Mouse (Mus musculus): ENCODE data around the gene Nup210. TPM values are rescaled to one million over a fixed set of nuclear protein-coding genes. Genes with fewer than 3 reads are reported as not detected.
A peak's percentile ranks its signal among the peaks of the same experiment; 100 is the strongest.

Gene Nup210
- total RNA-seq (2012; rRNA removed) (46.3 and 56.7 TPM in 2 replicates), polyA plus RNA-seq (2012; ENCODE audit: insufficient read depth in 1 of 2, insufficient read length in 2 of 2, low read depth in 1 of 2, low replicate concordance in 2 of 2, missing spikeins in 1 of 2) (100 to 1,000 TPM in 1 of 2 experiments, 10 to 100 TPM in 1; 71.5 to 394 TPM)

- Histone ChIP-seq H3K9ac (ENCODE audit: control insufficient read depth, low read depth, low read length, poor library complexity, severe bottlenecking) (peak within 1 kb of the TSS; percentile 98), H3K27me3 (ENCODE audit: control insufficient read depth in 1 of 2, insufficient read depth in 2 of 2, low read length in 2 of 2) (no peaks in the 10 kb centered on the region), H3K27ac (ENCODE audit: control insufficient read depth, low read depth, low read length) (peak within 1 kb of the TSS; percentile 77), H3K9me3 (replicated peaks; ENCODE audit: insufficient read depth, low read length) (no peaks in the 10 kb centered on the region), H3K4me3 (ENCODE audit: control insufficient read depth in 1 of 2, insufficient read depth in 1 of 2, low read depth in 2 of 2, low read length in 2 of 2) (peak within 1 kb of the TSS; percentile 73 to 76), H3K79me2 (ENCODE audit: control insufficient read depth, insufficient read depth, low read length, poor library complexity) (peaks cover 40% of the 10 kb centered on the region), H3K4me1 (ENCODE audit: control insufficient read depth in 1 of 2, insufficient read depth in 2 of 2, low read length in 2 of 2) (peaks cover 26 to 35% of the 10 kb centered on the region in 2 experiments), H3K36me3 (ENCODE audit: control insufficient read depth in 1 of 2, insufficient read depth in 2 of 2, low read length in 2 of 2) (peaks cover 0 to 41% of the 10 kb centered on the region in 2 experiments; a peak in 2 of 4 replicates)
- peak; percentile 97 for DNase-seq (ENCODE audit: low read depth, low spot score)
- TF ChIP-seq CTCF (IDR thresholded peaks at IDR 0.05 in 2 of 3, conservative IDR thresholded peaks at IDR 0.05 in 1 of 3; ENCODE audit: control insufficient read depth in 1 of 3, insufficient read depth in 1 of 3, low read depth in 2 of 3, low read length in 3 of 3, poor library complexity in 1 of 3, severe bottlenecking in 1 of 3) (peak in 2 of 3 experiments; percentile 52 to 57; a peak in 5 of 6 replicates), BHLHE40 (IDR thresholded peaks at IDR 0.05; ENCODE audit: borderline replicate concordance, low read depth, low read length) (no peak), JUND (IDR thresholded peaks at IDR 0.05; ENCODE audit: low read depth, low read length) (no peak), CHD1 (IDR thresholded peaks at IDR 0.05; ENCODE audit: low read depth, low read length) (no peak), SIN3A (IDR thresholded peaks at IDR 0.05; ENCODE audit: low read length) (peak; percentile 39; the same call in 1 of the 2 replicates), RAD21 (IDR thresholded peaks at IDR 0.05; ENCODE audit: low read depth, low read length) (no peak; the same call in 1 of the 2 replicates), POLR2AphosphoS2 (IDR thresholded peaks at IDR 0.05; ENCODE audit: low read length) (no peak; the same call in 1 of the 2 replicates), MYB (IDR thresholded peaks at IDR 0.05; ENCODE audit: low read depth, low read length) (no peak), MAFK (IDR thresholded peaks at IDR 0.05; ENCODE audit: borderline replicate concordance, low read depth, low read length) (no peak), UBTF (IDR thresholded peaks at IDR 0.05; ENCODE audit: borderline replicate concordance, insufficient read depth, low read depth, low read length) (no peak), ZKSCAN1 (IDR thresholded peaks at IDR 0.05; ENCODE audit: low read depth, low read length) (no peak), HCFC1 (IDR thresholded peaks at IDR 0.05; ENCODE audit: low read depth, low read length) (peak; percentile 32; the same call in 1 of the 2 replicates), MXI1 (IDR thresholded peaks at IDR 0.05; ENCODE audit: low read depth, low read length) (no peak; the same call in none of the 2 replicates), KAT2A (conservative IDR thresholded peaks at IDR 0.05; ENCODE audit: low read depth, low read length) (no peak; the same call in 1 of the 2 replicates), USF1 (IDR thresholded peaks at IDR 0.05; ENCODE audit: low read depth, low read length) (peak; percentile 38; the same call in 1 of the 2 replicates), TBP (IDR thresholded peaks at IDR 0.05; ENCODE audit: low read depth, low read length) (no peak), POLR2A (IDR thresholded peaks at IDR 0.05; ENCODE audit: control insufficient read depth in 1 of 2, insufficient read depth in 1 of 2, low read depth in 1 of 2, low read length in 2 of 2, poor library complexity in 1 of 2) (peak; percentile 64 to 90), ELF1 (IDR thresholded peaks at IDR 0.05; ENCODE audit: low read depth, low read length) (no peak), GABPA (IDR thresholded peaks at IDR 0.05; ENCODE audit: low read depth, low read length) (no peak), MYC (IDR thresholded peaks at IDR 0.05; ENCODE audit: low read depth, low read length) (0 out of 2 replicates have a peak, but pooled peaks have one; percentile 49), CHD2 (IDR thresholded peaks at IDR 0.05; ENCODE audit: low read length) (no peak), GATA1 (IDR thresholded peaks at IDR 0.05; ENCODE audit: low read depth, low read length) (no peak), NELFE (IDR thresholded peaks at IDR 0.05; ENCODE audit: low read depth, low read length) (peak; percentile 73), RCOR1 (IDR thresholded peaks at IDR 0.05; ENCODE audit: low read depth, low read length) (no peak), POLR2AphosphoS5 (IDR thresholded peaks at IDR 0.05; ENCODE audit: borderline replicate concordance, low read depth, low read length) (no peak), TCF12 (IDR thresholded peaks at IDR 0.05; ENCODE audit: low read depth, low read length) (peak; percentile 22; the same call in 1 of the 2 replicates), NRF1 (IDR thresholded peaks at IDR 0.05; ENCODE audit: insufficient read depth, low read depth, low read length, poor library complexity, severe bottlenecking) (peak; percentile 58), E2F4 (IDR thresholded peaks at IDR 0.05; ENCODE audit: borderline replicate concordance, low read depth, low read length) (no peak), MAZ (IDR thresholded peaks at IDR 0.05; ENCODE audit: low read depth, low read length) (peak; percentile 66; the same call in 1 of the 2 replicates), ZNF384 (IDR thresholded peaks at IDR 0.05; ENCODE audit: low read depth, low read length) (no peak), SMC3 (IDR thresholded peaks at IDR 0.05; ENCODE audit: low read depth, low read length) (peak; percentile 11; the same call in 1 of the 2 replicates), TAL1 (IDR thresholded peaks at IDR 0.05; ENCODE audit: low read length) (no peak), ZC3H11A (IDR thresholded peaks at IDR 0.05; ENCODE audit: low read depth, low read length) (no peak), ZMIZ1 (IDR thresholded peaks at IDR 0.05; ENCODE audit: low read depth, low read length) (peak; percentile 79; the same call in 1 of the 2 replicates)
Measured at GRCm38 (mm10) chr6:91116244-91117145, at the start of gene Nup210. Nup210 (minus strand) TSS chr6:91116829.
